Mouse (Mus musculus) lung, embryonic 14.5 days (tissue): Measurements from ENCODE around the gene Enpep. TPM values are rescaled to one million over a fixed set of nuclear protein-coding genes. Genes with fewer than 3 reads are reported as not detected.

Experiments used
- ATAC-seq: fragments of 200-750 bp; cut with Nextera tagmentation; 2 replicates; pipeline ENCODE4 v1.8.0; 2017; ENCODE audit warnings: mild to moderate bottlenecking, moderate TSS enrichment, moderate library complexity; ENCODE audit not compliant: insufficient read depth
- DNase-seq: peaks from one replicate; pipeline ENCODE4 v3.0.0-alpha.2; 2015
- H3K27ac ChIP-seq: fragments of 300-500 bp; sonication (generic); 2 replicates; pipeline ENCODE4 v1.5.1; 2014; ENCODE audit warnings: low read depth, mild to moderate bottlenecking, moderate library complexity
- H3K27me3 ChIP-seq: fragments of 300-500 bp; sonication (generic); 2 replicates; pipeline ENCODE4 v1.6.1; 2014; ENCODE audit warnings: low read length, control low read depth; ENCODE audit not compliant: insufficient read depth
- H3K36me3 ChIP-seq: fragments of 300-500 bp; sonication (generic); 2 replicates; pipeline ENCODE4 v1.6.1; 2014; ENCODE audit warnings: control low read depth; ENCODE audit not compliant: insufficient read depth
- H3K4me1 ChIP-seq: fragments of 300-500 bp; sonication (generic); 2 replicates; pipeline ENCODE4 v1.6.1; 2014; ENCODE audit warnings: antibody characterized with exemption, control low read depth; ENCODE audit not compliant: insufficient read depth
- H3K4me2 ChIP-seq: fragments of 300-500 bp; sonication (generic); 2 replicates; pipeline ENCODE4 v1.6.1; 2014; ENCODE audit warnings: mild to moderate bottlenecking
- H3K4me3 ChIP-seq: fragments of 300-500 bp; sonication (generic); 2 replicates; pipeline ENCODE4 v1.5.1; 2014; ENCODE audit warnings: low read depth, low read length
- H3K9ac ChIP-seq: fragments of 300-500 bp; sonication (generic); 2 replicates; pipeline ENCODE4 v1.6.1; 2014
- H3K9me3 ChIP-seq: fragments of 300-500 bp; sonication (generic); 2 replicates; pipeline ENCODE4 v1.6.1; 2016; ENCODE audit warnings: low read depth, low read length, control low read depth
- CTCF ChIP-seq: IDR thresholded peaks from 2 replicates; pipeline ENCODE4 v1.5.1; 2016; ENCODE audit warnings: antibody characterized with exemption, low read depth
- WGBS: fragments of 180-500 bp; shearing (Covaris S2); extraction: QIAGEN DNeasy Blood & Tissue Kit; methylation state at CpG from one replicate; pipeline ENCODE4 v1.1.7; 2014; 5-methylcytosine and 5-hydroxymethylcytosine counted together
- polyA plus RNA-seq: library from polyadenylated mRNA; unstranded; fragments of >200 nt; fragmentation: Nextera tagmentation; extraction: Ambion mirVana; gene quantifications from 2 replicates; pipeline ENCODE4 v1.2.1, GENCODE M21; 2014

Gene Enpep
- polyA plus RNA-seq, 1 experiment from 2014 or later, result 47.4 TPM

DNA sequence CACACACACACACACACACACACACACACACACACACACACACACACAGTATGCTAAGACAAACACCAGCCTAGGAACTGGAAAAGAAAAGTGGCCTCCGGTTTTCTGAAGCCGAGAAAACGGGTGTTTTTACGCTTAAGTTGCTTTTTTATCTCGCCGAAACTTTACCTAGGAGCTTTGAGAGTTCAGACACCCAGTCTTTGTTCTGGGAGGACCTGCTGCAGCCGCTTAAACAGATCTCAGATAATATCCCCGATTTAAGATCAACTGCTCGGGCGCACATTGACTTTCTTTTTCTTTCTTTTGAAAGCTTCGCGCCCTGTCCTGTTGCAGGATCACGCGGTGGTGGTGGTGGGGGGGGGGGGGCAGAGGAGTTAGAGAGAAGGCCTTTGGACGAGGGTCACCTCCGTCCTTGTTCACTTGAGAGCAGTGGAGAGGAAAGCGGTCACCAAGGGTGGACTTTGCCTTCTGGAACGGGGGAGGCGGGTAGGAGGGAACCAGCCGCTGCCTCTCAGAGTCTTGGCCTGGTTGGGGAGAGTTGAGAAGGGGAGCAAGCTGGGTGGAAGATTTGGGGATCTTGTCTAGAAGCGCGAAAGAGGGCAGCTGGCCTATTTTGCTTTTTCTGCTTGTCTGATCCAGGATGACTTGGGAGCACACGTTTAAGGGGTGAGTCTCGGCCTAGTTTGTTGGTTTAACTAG, 111.7 kb downstream of the Enpep start:
- Histone ChIP-seq H3K4me1 (no peaks in the 10 kb centered on the region), H3K4me2 (no peak overlapping the region), H3K27me3 (peaks cover 88% of the 10 kb centered on the region), H3K36me3 (no peaks in the 10 kb centered on the region), H3K9me3 (no peaks in the 10 kb centered on the region), H3K4me3 (no peak overlapping the region), H3K9ac (no peak overlapping the region), H3K27ac (no peak overlapping the region)
- TF ChIP-seq CTCF, result no peak
- no peak for ATAC-seq
- DNase-seq, result peak; percentile 19
- 15% methylated on average over 24 of the region's 24 CpGs for WGBS

DNA sequence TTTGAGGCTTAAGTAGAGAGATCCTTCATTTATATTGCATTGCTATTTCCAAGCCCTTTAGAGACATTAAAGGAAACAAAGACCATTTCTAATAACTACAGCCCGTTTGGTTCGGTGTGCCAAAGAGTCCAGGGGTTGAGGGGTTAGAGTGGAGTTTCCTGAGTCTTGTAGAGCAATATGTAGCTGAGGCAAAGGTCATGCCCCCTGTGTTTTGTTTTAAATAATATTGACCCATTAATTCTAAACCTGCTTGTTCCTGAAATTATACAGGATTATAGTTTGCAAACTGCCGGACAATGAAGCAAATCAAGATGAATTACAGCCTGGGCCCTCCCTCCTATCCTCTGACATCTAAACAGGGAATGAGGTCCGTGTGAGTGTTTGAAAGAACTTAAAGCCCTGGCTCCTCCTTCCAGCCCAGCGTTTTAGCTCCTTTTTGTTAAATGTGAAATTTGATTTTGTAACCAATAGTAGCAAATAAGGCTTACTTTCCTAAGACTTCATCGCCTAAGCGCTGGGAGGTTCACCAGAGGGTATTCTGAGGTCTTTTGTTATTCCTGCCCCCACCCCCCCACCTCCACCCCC, 112.3 kb downstream of the Enpep start:
- ATAC-seq, result no peak
- Histone ChIP-seq H3K4me2 (no peak overlapping the region), H3K36me3 (no peaks in the 10 kb centered on the region), H3K4me3 (no peak overlapping the region), H3K9ac (no peak overlapping the region), H3K27ac (no peak overlapping the region), H3K9me3 (no peaks in the 10 kb centered on the region), H3K27me3 (peaks cover 88% of the 10 kb centered on the region), H3K4me1 (no peaks in the 10 kb centered on the region)
- WGBS, result 11% methylated on average over 7 of the region's 7 CpGs
- DNase-seq, result peak; percentile 14
- TF ChIP-seq CTCF, result no peak

Other genes with a start within 250 kb of the Enpep start
- gene Pitx2, start 132.8 kb downstream of the Enpep start, polyA plus RNA-seq, result 0.87 and 5.1 TPM in 2 replicates
- gene Elovl6, start 199.6 kb upstream of the Enpep start, polyA plus RNA-seq, result 21.2 and 21.8 TPM in 2 replicates